Mouse (Mus musculus): ENCODE measurements around the gene Fam45a. TPM values are rescaled to one million over a fixed set of nuclear protein-coding genes. Genes with fewer than 3 reads are reported as not detected.

Gene Fam45a
- polyA plus RNA-seq, 1 experiment from 2014 or later: 29.2 TPM

DNA sequence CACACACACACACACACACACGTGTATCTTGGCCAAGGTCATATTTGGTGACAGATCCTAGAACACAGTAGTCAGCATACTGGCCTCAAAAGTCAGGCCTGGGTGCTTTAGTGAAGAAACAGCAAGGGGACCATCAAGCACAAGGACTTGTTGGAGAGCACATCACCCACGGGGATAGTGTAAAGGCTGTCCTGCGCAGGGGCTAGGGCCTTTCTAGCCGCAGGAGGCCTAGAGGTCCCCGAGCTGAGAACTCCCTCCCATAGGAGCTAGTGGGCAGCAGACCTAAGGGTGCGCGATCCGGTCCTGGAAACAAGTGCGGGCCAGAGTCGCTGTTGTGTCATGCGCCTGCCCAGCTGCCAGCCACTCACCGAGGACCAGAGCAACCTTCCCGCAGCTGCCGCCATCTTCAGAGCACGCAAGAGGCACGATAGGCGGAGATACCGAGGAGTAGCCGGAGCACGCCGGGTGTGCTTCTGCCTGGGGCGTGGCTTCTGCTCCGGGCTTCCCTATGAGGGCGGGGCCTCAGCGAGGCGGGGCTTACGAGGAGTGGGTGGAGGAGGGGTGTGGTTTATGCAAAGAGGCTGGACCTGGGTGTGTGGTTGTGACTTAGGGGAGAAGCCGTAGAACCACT is 62.8 kb downstream of the Fam45a start, which contains the start of gene Prdx3:
Gene Prdx3 (minus strand): TSS at position 493 of the 631 bp plus-strand sequence.
- Histone ChIP-seq H3K27me3 (replicated peaks; ENCODE audit: control insufficient read depth, insufficient read depth, low read length) (no peaks in the 10 kb centered on the region), H3K27ac (ENCODE audit: low read depth, low read length) (peak within 1 kb of the TSS; percentile 80), H3K36me3 (ENCODE audit: control insufficient read depth, insufficient read depth) (peaks cover 8% of the 10 kb centered on the region), H3K4me1 (replicated peaks; ENCODE audit: control insufficient read depth, insufficient read depth, low read length) (peaks cover 5% of the 10 kb centered on the region; the same call in 1 of the 2 replicates), H3K4me2 (replicated peaks; ENCODE audit: low read depth) (peak within 1 kb of the TSS; percentile 77), H3K9me3 (ENCODE audit: control insufficient read depth) (no peaks in the 10 kb centered on the region), H3K4me3 (ENCODE audit: low read depth, low read length) (peak within 1 kb of the TSS; percentile 51), H3K9ac (ENCODE audit: low read depth, low read length) (peak within 1 kb of the TSS; percentile 43)
- ATAC-seq: peak; percentile 99
- under 1% methylated on average over 28 of the region's 28 CpGs for WGBS
- TF ChIP-seq CTCF (IDR thresholded peaks at IDR 0.05; ENCODE audit: low read depth): peak; percentile 48

DNA sequence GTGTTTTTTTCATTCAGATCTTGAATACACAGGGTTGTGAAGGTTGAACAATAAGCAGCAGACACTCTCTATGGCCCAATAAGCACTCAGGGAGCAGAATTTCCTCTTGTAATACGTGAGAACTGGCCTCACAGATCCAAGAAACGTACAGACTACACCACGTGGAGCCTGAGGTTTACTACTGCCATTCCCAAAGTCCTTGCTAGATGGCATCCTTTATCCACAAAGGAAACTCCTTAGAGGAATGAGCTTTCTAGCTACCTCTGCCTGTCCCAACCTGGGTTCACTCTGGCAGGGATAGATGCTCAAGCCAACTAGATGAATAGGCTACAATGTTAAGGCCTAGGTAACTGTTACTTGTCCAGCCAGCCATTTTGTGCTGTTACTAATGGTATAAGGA is 71.7 kb downstream of the Fam45a start:
- Histone ChIP-seq H3K36me3 (ENCODE audit: control insufficient read depth, insufficient read depth) (no peaks in the 10 kb centered on the region), H3K9ac (ENCODE audit: low read depth, low read length) (no peak overlapping the region), H3K27me3 (replicated peaks; ENCODE audit: control insufficient read depth, insufficient read depth, low read length) (no peaks in the 10 kb centered on the region), H3K4me3 (ENCODE audit: low read depth, low read length) (no peak overlapping the region), H3K4me1 (replicated peaks; ENCODE audit: control insufficient read depth, insufficient read depth, low read length) (no peaks in the 10 kb centered on the region), H3K9me3 (ENCODE audit: control insufficient read depth) (no peaks in the 10 kb centered on the region), H3K27ac (ENCODE audit: low read depth, low read length) (no peak overlapping the region), H3K4me2 (replicated peaks; ENCODE audit: low read depth) (no peak overlapping the region)
- WGBS: 13% methylated on average over 3 of the region's 3 CpGs
- peak; percentile 84 for TF ChIP-seq CTCF (IDR thresholded peaks at IDR 0.05; ENCODE audit: low read depth)
- 0 out of 2 replicates have a peak, but pooled peaks have one; percentile 57 for ATAC-seq

Small RNAs within 50 kb of the gene (microRNA-seq; reads per million reads assigned to microRNA genes)
- not detected for gene mmu-mir-3084-1

Other genes with a start within 250 kb of the Fam45a start
- gene Cacul1, start 230.6 kb upstream of the Fam45a start, polyA plus RNA-seq (2015; fragmentation: Nextera tagmentation; extraction: Ambion mirVana): 11.8 and 13.3 TPM in 2 replicates
- gene Nanos1, start 55.6 kb upstream of the Fam45a start, polyA plus RNA-seq (2015; fragmentation: Nextera tagmentation; extraction: Ambion mirVana): 0.60 and 0.67 TPM in 2 replicates
- 57.2 and 64.2 TPM in 2 replicates for gene Eif3a, start 20.9 kb upstream of the Fam45a start, polyA plus RNA-seq (2015; fragmentation: Nextera tagmentation; extraction: Ambion mirVana)
- 1.6 and 2.0 TPM in 2 replicates for gene Sfxn4, start 49.9 kb downstream of the Fam45a start, polyA plus RNA-seq (2015; fragmentation: Nextera tagmentation; extraction: Ambion mirVana)
- 113 and 119 TPM in 2 replicates for gene Prdx3, start 63.0 kb downstream of the Fam45a start, polyA plus RNA-seq (2015; fragmentation: Nextera tagmentation; extraction: Ambion mirVana)
- 1.1 and 1.2 TPM in 2 replicates for gene Grk5, start 78.2 kb downstream of the Fam45a start, polyA plus RNA-seq (2015; fragmentation: Nextera tagmentation; extraction: Ambion mirVana)